Mouse (Mus musculus) heart, postnatal 0 days (tissue): ENCODE measurements around the gene Prss27. TPM values are rescaled to one million over a fixed set of nuclear protein-coding genes. Genes with fewer than 3 reads are reported as not detected.
"Not testable (repeated sequence)": the region's sequence is repeated elsewhere in the genome, so short reads cannot be mapped to it uniquely, and the experiment has no call there.

Experiments used
- ATAC-seq: fragments of 200-750 bp; cut with Nextera tagmentation; 2 replicates; pipeline ENCODE4 v1.8.0; 2017; ENCODE audit warnings: low read depth, moderate number of reproducible peaks, moderate library complexity; ENCODE audit not compliant: insufficient read depth
- DNase-seq: peaks from one replicate; pipeline ENCODE4 v3.0.0-alpha.2; 2016; ENCODE audit warnings: low spot score
- H3K27ac ChIP-seq: fragments of 300-500 bp; sonication (generic); 2 replicates; pipeline ENCODE4 v1.5.1; 2014; ENCODE audit warnings: low read depth, mild to moderate bottlenecking
- H3K27me3 ChIP-seq: fragments of 300-500 bp; sonication (generic); 2 replicates; pipeline ENCODE4 v1.6.1; 2014; ENCODE audit warnings: low read length, mixed read lengths; ENCODE audit not compliant: control insufficient read depth, insufficient read depth
- H3K36me3 ChIP-seq: fragments of 300-500 bp; sonication (generic); replicated peaks from 2 replicates; pipeline ENCODE4 v1.6.1; 2014; ENCODE audit warnings: low read length, mixed read lengths; ENCODE audit not compliant: control insufficient read depth, insufficient read depth
- H3K4me1 ChIP-seq: fragments of 300-500 bp; sonication (generic); 2 replicates; pipeline ENCODE4 v1.6.1; 2014; ENCODE audit warnings: antibody characterized with exemption; ENCODE audit not compliant: control insufficient read depth, insufficient read depth
- H3K4me2 ChIP-seq: fragments of 300-500 bp; sonication (generic); 2 replicates; pipeline ENCODE4 v1.6.1; 2014; ENCODE audit warnings: low read depth, mild to moderate bottlenecking, low read length, moderate library complexity
- H3K4me3 ChIP-seq: fragments of 300-500 bp; sonication (generic); 2 replicates; pipeline ENCODE4 v1.5.1; 2014; ENCODE audit warnings: low read depth, low read length
- H3K9ac ChIP-seq: fragments of 300-500 bp; sonication (generic); replicated peaks from 2 replicates; pipeline ENCODE4 v1.6.1; 2014; ENCODE audit warnings: low read depth, low read length, mixed read lengths
- H3K9me3 ChIP-seq: fragments of 300-500 bp; sonication (generic); replicated peaks from 2 replicates; pipeline ENCODE4 v1.6.1; 2016; ENCODE audit warnings: low read length; ENCODE audit not compliant: control insufficient read depth
- CTCF ChIP-seq: IDR thresholded peaks from 2 replicates; pipeline ENCODE4 v1.5.1; 2016; ENCODE audit warnings: antibody characterized with exemption, control low read depth, low read depth
- EP300 ChIP-seq: IDR thresholded peaks from 2 replicates; pipeline ENCODE4 v1.6.1; 2016; ENCODE audit warnings: antibody characterized with exemption, low read depth
- WGBS: fragments of 180-500 bp; shearing (Covaris S2); extraction: QIAGEN DNeasy Blood & Tissue Kit; methylation state at CpG from one replicate; pipeline ENCODE4 v1.1.7; 2014; 5-methylcytosine and 5-hydroxymethylcytosine counted together
- polyA plus RNA-seq: library from polyadenylated mRNA; unstranded; fragments of >200 nt; fragmentation: Nextera tagmentation; extraction: Ambion mirVana; gene quantifications from 2 replicates; pipeline ENCODE4 v1.2.1, GENCODE M21; 2015
- total RNA-seq: library from RNA; depleted of rRNA; stranded (reverse); fragments of >200 nt; gene quantifications from 2 replicates; pipeline ENCODE4 v1.2.3, GENCODE M21; 2014; ENCODE audit warnings: low replicate concordance

The Prss27 gene
- total and polyA plus RNA-seq, 2 experiments from 2014 or later: 0.99 TPM; not detected in 1

DNA sequence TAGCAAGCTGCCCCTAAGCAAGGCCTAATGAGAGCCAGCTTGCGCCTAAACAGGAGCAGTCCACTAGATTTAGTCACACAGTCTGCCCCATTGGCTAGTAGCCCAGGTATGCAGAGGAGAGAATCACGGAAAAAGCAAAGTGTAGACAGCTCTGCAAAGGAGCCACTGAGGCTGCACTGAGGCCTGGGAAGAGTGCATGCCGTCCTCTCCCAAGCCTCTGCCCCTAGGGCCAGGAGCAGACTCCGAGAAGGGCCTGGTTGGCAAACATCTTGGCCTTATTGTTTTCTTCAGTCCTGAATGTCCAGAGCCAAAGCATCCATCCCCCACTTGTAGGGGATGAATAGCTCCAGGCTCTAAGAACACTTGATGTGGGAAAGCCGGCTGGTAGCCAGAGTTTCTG is 30.3 kb downstream of the Prss27 start:
- Histone ChIP-seq H3K27ac (no peak overlapping the region), H3K9ac (no peak overlapping the region), H3K4me1 (peaks cover 17% of the 10 kb centered on the region), H3K4me3 (no peak overlapping the region), H3K36me3 (no peaks in the 10 kb centered on the region), H3K4me2 (no peak overlapping the region), H3K27me3 (no peaks in the 10 kb centered on the region), H3K9me3 (no peaks in the 10 kb centered on the region)
- WGBS: 54% methylated on average over 5 of the region's 5 CpGs
- DNase-seq: no peak
- TF ChIP-seq EP300: no peak
- no peak for TF ChIP-seq CTCF
- no peak for ATAC-seq

GRCm38 (mm10) chr17:24069531-24069930 is 31.6 kb downstream of the Prss27 start:
- peaks cover 17% of the 10 kb centered on the region for H3K4me1 ChIP-seq
- H3K27me3 ChIP-seq: no peaks in the 10 kb centered on the region
- no peak for DNase-seq
- TF ChIP-seq CTCF (no peak), EP300 (no peak)
- H3K4me3 ChIP-seq: no peak overlapping the region
- no peaks in the 10 kb centered on the region for H3K9me3 ChIP-seq
- no peak overlapping the region for H3K9ac ChIP-seq
- no peak overlapping the region for H3K4me2 ChIP-seq
- WGBS: 89% methylated on average over 3 of the region's 3 CpGs
- H3K27ac ChIP-seq: no peak overlapping the region
- ATAC-seq: no peak
- H3K36me3 ChIP-seq: no peaks in the 10 kb centered on the region

- DNase-seq (peak; percentile 90), ATAC-seq (peak; percentile 97)
- peaks cover 24% of the 10 kb centered on the region for H3K36me3 ChIP-seq
- H3K4me1 ChIP-seq: peaks cover 16% of the 10 kb centered on the region
- no peaks in the 10 kb centered on the region for H3K27me3 ChIP-seq
- no peak for TF ChIP-seq CTCF
- TF ChIP-seq EP300: peak; percentile 92
- peak within 1 kb of the TSS; percentile 86 for H3K27ac ChIP-seq
- H3K4me3 ChIP-seq: peak within 1 kb of the TSS; percentile 98
- under 1% methylated on average over 62 of the region's 62 CpGs for WGBS
- peak within 1 kb of the TSS; percentile 82 for H3K4me2 ChIP-seq
- H3K9me3 ChIP-seq: no peaks in the 10 kb centered on the region
- H3K9ac ChIP-seq: peak within 1 kb of the TSS; percentile 92
Measured at GRCm38 (mm10) chr17:24072919-24073696, 35.2 kb downstream of the Prss27 start, which contains the start of gene Kctd5. Kctd5 (minus strand) TSS chr17:24073485.

DNA sequence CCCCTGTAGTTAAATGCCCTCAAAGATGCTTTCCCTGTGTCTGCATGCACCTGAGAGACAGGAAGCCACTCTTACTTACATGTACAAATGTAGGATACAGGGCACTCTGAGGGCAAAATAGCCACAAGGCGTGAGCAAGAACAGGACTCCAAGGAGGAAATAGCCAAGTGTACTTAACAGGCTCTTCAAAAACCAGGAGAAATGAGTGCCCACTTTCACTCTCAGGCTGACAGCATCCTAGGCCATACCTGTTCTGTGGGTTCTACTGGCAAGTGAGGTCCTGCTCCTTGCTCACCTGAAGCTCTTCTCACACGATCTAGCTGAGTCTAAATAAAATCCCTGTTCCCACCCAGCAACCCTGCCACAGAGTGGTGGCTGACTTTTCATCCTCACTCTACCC is 39.2 kb downstream of the Prss27 start:
- no peak overlapping the region for H3K4me3 ChIP-seq
- ATAC-seq: no peak
- H3K27ac ChIP-seq: no peak overlapping the region
- DNase-seq: no peak
- H3K27me3 ChIP-seq: no peaks in the 10 kb centered on the region
- no peak overlapping the region for H3K4me2 ChIP-seq
- no peak overlapping the region for H3K9ac ChIP-seq
- peaks cover 52% of the 10 kb centered on the region for H3K36me3 ChIP-seq
- H3K4me1 ChIP-seq: peaks cover 7% of the 10 kb centered on the region
- no peaks in the 10 kb centered on the region for H3K9me3 ChIP-seq
- TF ChIP-seq EP300: no peak
- no peak for TF ChIP-seq CTCF
- WGBS: 90% methylated on average over 2 of the region's 2 CpGs

GRCm38 (mm10) chr17:24084593-24084992 is 46.6 kb downstream of the Prss27 start:
- no peak for DNase-seq
- no peak for ATAC-seq
- peaks cover 66% of the 10 kb centered on the region for H3K36me3 ChIP-seq
- TF ChIP-seq EP300 (no peak), CTCF (no peak)
- 0 out of 2 replicates have a peak, but pooled peaks cover 3% of the 10 kb centered on the region for H3K4me1 ChIP-seq
- 24% methylated on average over 1 of the region's 1 CpGs for WGBS
- H3K9me3 ChIP-seq: no peaks in the 10 kb centered on the region
- no peak overlapping the region for H3K4me3 ChIP-seq
- H3K27me3 ChIP-seq: no peaks in the 10 kb centered on the region
- no peak overlapping the region for H3K27ac ChIP-seq
- no peak overlapping the region for H3K4me2 ChIP-seq
- no peak overlapping the region for H3K9ac ChIP-seq

DNA sequence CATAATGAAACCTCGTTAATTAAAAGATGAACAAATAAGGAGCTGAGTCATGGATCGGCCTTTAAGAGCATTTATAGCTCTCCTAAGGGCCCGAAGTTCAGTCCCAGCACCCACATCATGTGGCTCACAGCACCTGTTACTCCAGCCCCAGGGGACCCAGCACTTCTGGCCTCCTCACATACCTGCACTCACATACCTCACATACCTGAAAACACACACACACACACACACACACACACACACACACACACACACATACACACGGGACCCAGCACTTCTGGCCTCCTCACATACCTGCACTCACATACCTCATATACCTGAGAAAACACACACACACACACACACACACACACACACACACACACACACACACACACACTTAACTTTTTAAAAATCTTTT is 48.5 kb downstream of the Prss27 start:
- H3K4me1 ChIP-seq, H3K27me3 ChIP-seq, H3K9ac ChIP-seq, H3K4me3 ChIP-seq, H3K4me2 ChIP-seq, ATAC-seq, DNase-seq, H3K27ac ChIP-seq, H3K9me3 ChIP-seq: not testable (repeated sequence)
- H3K36me3 ChIP-seq: peaks cover 73% of the 10 kb centered on the region
- 86% methylated on average over 4 of the region's 4 CpGs for WGBS
